Mouse (Mus musculus): ENCODE measurements around the gene Rassf3.

Gene Rassf3

DNA sequence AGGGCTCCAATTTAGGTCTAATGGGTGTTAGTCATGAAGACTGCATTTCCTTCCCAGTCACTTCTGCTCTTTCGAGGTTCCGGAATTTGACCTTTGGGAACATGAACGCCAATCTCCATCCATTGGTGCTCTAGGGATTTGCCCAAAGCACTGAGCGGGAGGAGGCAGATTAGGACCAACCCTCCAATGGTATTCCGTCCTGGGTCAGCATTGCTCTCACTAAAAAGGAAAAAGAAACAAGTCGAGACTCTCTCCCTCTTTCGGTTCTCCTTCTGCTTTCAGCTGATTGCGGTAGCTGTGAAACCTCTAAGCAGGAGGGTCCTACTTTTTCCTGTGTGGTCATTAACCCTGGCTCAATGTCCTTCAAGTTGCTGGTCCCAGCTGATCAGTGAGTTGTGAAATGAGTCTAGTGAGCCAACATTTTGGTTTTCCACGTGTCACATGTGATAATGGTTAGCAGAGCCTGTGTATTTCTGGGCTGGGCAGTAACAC is 110.3 kb downstream of the Rassf3 start:
- DNase-seq (ENCODE audit: low read depth) = peak; percentile 49

DNA sequence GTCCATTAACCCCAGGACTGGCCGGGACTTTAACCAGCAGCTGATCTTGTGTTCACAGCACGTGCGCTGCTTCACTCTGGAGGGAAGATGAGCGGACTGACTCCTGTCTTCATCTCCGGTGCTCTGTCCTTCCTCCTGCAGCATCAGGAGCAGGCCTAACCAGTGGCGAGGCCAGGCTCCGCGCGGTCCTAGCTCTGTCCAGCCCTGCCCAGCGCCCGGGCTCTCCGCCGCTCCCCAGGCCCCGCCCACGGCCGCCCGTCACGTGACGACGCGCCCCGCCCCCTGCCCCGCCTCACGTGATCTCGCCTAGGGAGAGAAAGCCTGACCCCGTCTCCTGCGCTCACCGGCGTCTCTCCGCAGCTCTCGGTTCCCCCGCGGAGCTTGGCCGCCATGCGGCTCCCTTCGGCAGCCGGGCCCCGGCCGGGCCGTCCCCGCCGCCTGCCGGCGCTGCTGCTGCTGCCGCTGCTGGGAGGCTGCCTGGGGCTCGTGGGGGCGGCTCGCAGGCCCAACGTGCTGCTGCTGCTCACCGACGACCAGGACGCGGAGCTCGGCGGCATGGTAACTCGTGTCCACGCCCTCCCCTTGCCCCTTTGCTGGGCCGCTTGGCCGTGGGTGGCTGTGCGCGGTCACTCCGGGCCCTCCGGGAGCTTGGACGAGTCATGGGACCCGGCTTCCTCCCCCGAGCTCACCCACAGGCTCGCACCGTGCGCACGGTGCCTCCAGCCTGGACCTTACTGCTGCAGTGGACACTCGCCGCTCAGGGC is 111.2 kb downstream of the Rassf3 start, which contains the start of gene Gns:
Gene Gns, plus strand, starts transcription at position 290 of the 764 bp plus-strand sequence.
- peak; percentile 88 for DNase-seq (ENCODE audit: low read depth)

DNA sequence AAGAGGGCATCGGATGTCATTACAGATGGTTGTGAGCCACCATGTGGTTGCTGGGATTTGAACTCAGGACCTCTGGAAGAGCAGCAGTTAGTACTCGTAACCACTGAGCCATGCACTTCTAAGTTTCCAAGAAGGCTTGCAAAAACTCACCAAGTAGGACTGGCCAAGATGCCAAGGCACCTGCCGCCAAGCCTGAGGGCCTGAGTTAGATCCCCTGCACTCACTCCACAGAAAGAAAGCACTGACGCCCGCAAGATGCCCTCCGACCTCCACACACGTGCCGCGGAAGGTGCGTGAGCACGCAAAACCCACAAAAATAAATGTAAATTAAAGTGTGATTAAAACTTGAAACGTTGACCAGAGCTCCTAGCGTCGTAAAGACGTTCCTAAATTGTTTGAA is 111.8 kb downstream of the Rassf3 start:
- DNase-seq (ENCODE audit: low read depth) = no peak

DNA sequence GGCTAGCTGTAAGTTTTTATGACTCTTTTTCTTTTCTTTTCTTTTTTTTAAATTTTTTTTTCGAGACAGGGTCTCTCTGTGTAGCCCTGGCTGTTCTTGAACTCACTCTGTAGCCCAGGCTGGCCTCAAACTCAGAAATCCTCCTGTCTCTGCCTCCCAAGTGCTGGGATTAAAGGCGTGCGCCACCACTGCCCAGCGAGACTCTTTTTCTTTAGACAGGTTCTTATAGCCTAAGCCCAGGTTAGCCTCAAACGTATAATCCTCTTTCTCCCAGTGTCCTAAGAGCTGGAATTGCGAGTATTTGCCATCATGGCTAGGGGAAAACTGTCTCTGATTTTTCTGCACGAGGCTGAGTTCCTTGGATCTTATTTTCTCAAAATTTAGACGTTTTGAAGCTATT is 112.9 kb downstream of the Rassf3 start:
- DNase-seq (ENCODE audit: low read depth) = no peak

DNA sequence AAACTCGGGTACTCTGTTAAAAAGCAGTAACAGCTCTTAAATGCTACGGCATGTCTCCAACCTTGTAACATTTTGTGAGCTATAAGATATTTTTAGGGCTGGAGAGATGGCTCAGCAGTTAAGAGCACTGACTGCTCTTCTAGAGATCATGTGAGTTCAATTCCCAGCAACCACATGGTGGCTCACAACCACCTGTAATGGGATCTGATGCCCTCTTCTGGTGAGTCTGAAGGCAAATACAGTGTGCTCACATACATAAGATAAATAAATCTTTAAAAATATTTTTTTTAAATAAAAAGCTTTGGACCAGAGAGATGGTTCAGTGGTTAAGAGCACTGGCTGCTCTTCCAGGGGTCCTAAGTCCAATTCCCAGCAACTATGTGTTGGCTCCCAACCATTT is 115.8 kb downstream of the Rassf3 start:
- DNase-seq (ENCODE audit: low read depth) = no peak

Data from naive thymus-derived CD4-positive, alpha-beta T cell, adult 2 months (primary cell).